Mouse (Mus musculus): ENCODE measurements around the gene Tfeb. TPM values are rescaled to one million over a fixed set of nuclear protein-coding genes. Genes with fewer than 3 reads are reported as not detected.

Gene Tfeb
- total and polyA plus RNA-seq, 3 experiments = 29.1 to 49.3 (median 39.9) TPM

DNA sequence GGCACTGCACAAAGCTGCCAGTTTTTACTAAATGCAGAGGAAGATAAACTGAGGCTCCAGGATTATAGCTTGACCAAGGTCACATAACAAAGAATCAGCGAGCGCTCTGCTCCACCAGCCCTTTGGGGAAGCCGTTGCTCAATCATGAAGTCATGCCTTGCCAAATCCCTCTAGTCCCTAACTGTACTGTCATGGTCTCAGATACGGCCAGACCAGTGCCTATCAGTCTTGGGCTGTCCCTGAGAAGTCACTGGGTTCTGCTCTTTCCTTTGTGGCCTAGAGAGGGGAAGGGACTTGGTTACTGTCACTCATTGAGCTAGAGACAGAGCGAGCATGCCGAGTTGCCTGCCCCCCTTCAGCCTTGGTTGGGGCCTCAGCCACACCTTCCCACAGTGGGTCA, 47.6 kb downstream of the Tfeb start:
- Histone ChIP-seq H3K9me3 (replicated peaks; ENCODE audit: low read length) (no peaks in the 10 kb centered on the region), H3K27me3 (replicated peaks) (no peaks in the 10 kb centered on the region), H3K4me1 (ENCODE audit: control insufficient read depth in 1 of 2, insufficient read depth in 2 of 2) (peaks cover 27 to 67% of the 10 kb centered on the region in 2 experiments), H3K27ac (ENCODE audit: insufficient read depth, low read depth) (no peak overlapping the region), H3K4me3 (replicated peaks in 1 of 3; ENCODE audit: low read depth in 2 of 3, low read length in 2 of 3, poor library complexity in 1 of 3) (no peak overlapping the region), H3K36me3 (replicated peaks in 1 of 2; ENCODE audit: control insufficient read depth in 1 of 2, insufficient read depth in 1 of 2, low read length in 1 of 2) (peaks cover 26 to 69% of the 10 kb centered on the region in 2 experiments), H3K4me2 (ENCODE audit: insufficient read depth, low read depth, poor library complexity, severe bottlenecking) (no peak overlapping the region), H3K79me2 (replicated peaks; ENCODE audit: control insufficient read depth, extremely low read depth, insufficient read depth, poor library complexity, severe bottlenecking) (no peaks in the 10 kb centered on the region), H3K9ac (ENCODE audit: insufficient read depth, low read depth) (no peak overlapping the region)
- TF ChIP-seq USF1 (IDR thresholded peaks at IDR 0.05; ENCODE audit: low read depth, low read length) = no peak
- TF ChIP-seq ELF1 (IDR thresholded peaks at IDR 0.05; ENCODE audit: low read depth, low read length) = no peak
- no peak for TF ChIP-seq ZKSCAN1 (IDR thresholded peaks at IDR 0.05; ENCODE audit: borderline replicate concordance, low read depth, low read length)
- TF ChIP-seq PAX5 (IDR thresholded peaks at IDR 0.05; ENCODE audit: low read length) = no peak
- no peak for TF ChIP-seq TBP (conservative IDR thresholded peaks at IDR 0.05; ENCODE audit: low read depth, low read length)
- no peak for TF ChIP-seq POLR2A (IDR thresholded peaks at IDR 0.05; ENCODE audit: low read depth, low read length)
- TF ChIP-seq MXI1 (IDR thresholded peaks at IDR 0.05; ENCODE audit: low read depth, low read length) = no peak
- no peak for TF ChIP-seq GABPA (IDR thresholded peaks at IDR 0.05; ENCODE audit: insufficient replicate concordance, low read depth, low read length)
- TF ChIP-seq JUN (IDR thresholded peaks at IDR 0.05; ENCODE audit: insufficient read depth, low read depth, low read length) = no peak
- dilution Hi-C loops (cut with MboI; ENCODE audit: extremely low pct_ligation_motif_present, extremely low pct_unique_long_range_greater_than_20kb, low sequenced_read_pairs) (no loop called here), in situ Hi-C loops (cut with MboI; ENCODE audit: low pct_ligation_motif_present, low pct_unique_long_range_greater_than_20kb, low sequenced_read_pairs) (no loop called here)
- DNase-seq (ENCODE audit: extremely low read depth) = no peak

DNA sequence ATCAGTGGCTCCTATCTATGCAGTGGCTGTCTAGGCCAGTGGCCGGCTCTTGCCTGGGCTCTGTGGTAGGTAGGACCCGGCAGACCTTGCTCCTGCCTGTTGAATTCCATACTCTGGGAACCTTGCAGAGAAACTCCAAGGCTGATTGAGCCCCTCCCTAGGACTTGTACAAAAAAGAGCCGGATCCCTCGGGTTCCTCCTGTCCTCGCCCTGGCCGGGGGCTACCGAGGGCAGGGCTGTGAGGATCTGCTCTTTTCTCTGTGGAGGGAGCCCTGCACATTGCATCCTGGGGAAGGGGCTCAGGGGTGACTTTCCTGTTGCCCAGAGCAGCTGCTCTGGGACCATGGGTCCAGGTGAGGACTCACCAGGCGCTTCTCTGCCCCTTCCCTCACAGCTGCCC, 50.8 kb downstream of the Tfeb start:
- Histone ChIP-seq H3K4me1 (ENCODE audit: control insufficient read depth in 1 of 2, insufficient read depth in 2 of 2) (peaks cover 17 to 48% of the 10 kb centered on the region in 2 experiments), H3K27me3 (replicated peaks) (no peaks in the 10 kb centered on the region), H3K4me3 (replicated peaks in 1 of 3; ENCODE audit: low read depth in 2 of 3, low read length in 2 of 3, poor library complexity in 1 of 3) (no peak overlapping the region), H3K27ac (ENCODE audit: insufficient read depth, low read depth) (no peak overlapping the region), H3K9me3 (replicated peaks; ENCODE audit: low read length) (no peaks in the 10 kb centered on the region), H3K4me2 (ENCODE audit: insufficient read depth, low read depth, poor library complexity, severe bottlenecking) (no peak overlapping the region), H3K36me3 (replicated peaks in 1 of 2; ENCODE audit: control insufficient read depth in 1 of 2, insufficient read depth in 1 of 2, low read length in 1 of 2) (peaks cover 49 to 84% of the 10 kb centered on the region in 2 experiments), H3K79me2 (replicated peaks; ENCODE audit: control insufficient read depth, extremely low read depth, insufficient read depth, poor library complexity, severe bottlenecking) (no peaks in the 10 kb centered on the region), H3K9ac (ENCODE audit: insufficient read depth, low read depth) (no peak overlapping the region)
- DNase-seq (ENCODE audit: extremely low read depth) = no peak
- in situ Hi-C loops (cut with MboI; ENCODE audit: low pct_ligation_motif_present, low pct_unique_long_range_greater_than_20kb, low sequenced_read_pairs) = no loop called here
- dilution Hi-C loops (cut with MboI; ENCODE audit: extremely low pct_ligation_motif_present, extremely low pct_unique_long_range_greater_than_20kb, low sequenced_read_pairs) = no loop called here
- no peak for TF ChIP-seq USF2 (conservative IDR thresholded peaks at IDR 0.05; ENCODE audit: low read depth, low read length)
- TF ChIP-seq E2F4 (IDR thresholded peaks at IDR 0.05; ENCODE audit: insufficient replicate concordance, low read depth, low read length) = no peak
- no peak for TF ChIP-seq USF1 (IDR thresholded peaks at IDR 0.05; ENCODE audit: low read depth, low read length)
- no peak for TF ChIP-seq ZNF384 (IDR thresholded peaks at IDR 0.05; ENCODE audit: low read depth, low read length)
- no peak for TF ChIP-seq JUND (conservative IDR thresholded peaks at IDR 0.05; ENCODE audit: low read depth, low read length)
- no peak for TF ChIP-seq POLR2A (IDR thresholded peaks at IDR 0.05; ENCODE audit: low read depth, low read length)
- TF ChIP-seq CHD2 (IDR thresholded peaks at IDR 0.05; ENCODE audit: low read length) = no peak
- no peak for TF ChIP-seq HCFC1 (IDR thresholded peaks at IDR 0.05; ENCODE audit: low read depth, low read length)
- TF ChIP-seq MEF2A (IDR thresholded peaks at IDR 0.05; ENCODE audit: borderline replicate concordance, low read depth, low read length) = no peak

Data from CH12.LX (cell line).